Mouse (Mus musculus) kidney, postnatal 0 days (tissue): Measurements from ENCODE around the gene Glcci1. TPM values are rescaled to one million over a fixed set of nuclear protein-coding genes. Genes with fewer than 3 reads are reported as not detected.

ENCODE experiments used
- ATAC-seq: fragments of 200-750 bp; cut with Nextera tagmentation; replicated peaks from 2 replicates; pipeline ENCODE4 v1.8.0; 2017; ENCODE audit warnings: low read depth, moderate number of reproducible peaks, moderate TSS enrichment, moderate library complexity; ENCODE audit not compliant: low FRiP score
- DNase-seq: peaks from one replicate; pipeline ENCODE4 v3.0.0-alpha.2; 2016; ENCODE audit warnings: low spot score
- H3K27ac ChIP-seq: fragments of 300-500 bp; sonication (generic); 2 replicates; pipeline ENCODE4 v1.5.1; 2014; ENCODE audit warnings: mild to moderate bottlenecking
- H3K27me3 ChIP-seq: fragments of 300-500 bp; sonication (generic); 2 replicates; pipeline ENCODE4 v1.6.1; 2014; ENCODE audit warnings: low read length, mixed read lengths; ENCODE audit not compliant: insufficient read depth
- H3K36me3 ChIP-seq: fragments of 300-500 bp; sonication (generic); 2 replicates; pipeline ENCODE4 v1.6.1; 2014; ENCODE audit warnings: low read length, mixed read lengths; ENCODE audit not compliant: insufficient read depth
- H3K4me1 ChIP-seq: fragments of 300-500 bp; sonication (generic); replicated peaks from 2 replicates; pipeline ENCODE4 v1.6.1; 2014; ENCODE audit warnings: antibody characterized with exemption, low read length, mixed read lengths; ENCODE audit not compliant: insufficient read depth
- H3K4me2 ChIP-seq: fragments of 300-500 bp; sonication (generic); 2 replicates; pipeline ENCODE4 v1.6.1; 2014; ENCODE audit warnings: mild to moderate bottlenecking, low read length, moderate library complexity, mixed read lengths
- H3K4me3 ChIP-seq: fragments of 300-500 bp; sonication (generic); replicated peaks from 2 replicates; pipeline ENCODE4 v1.5.1; 2014; ENCODE audit warnings: low read depth, low read length
- H3K9ac ChIP-seq: fragments of 300-500 bp; sonication (generic); 2 replicates; pipeline ENCODE4 v1.6.1; 2014; ENCODE audit warnings: low read depth, low read length
- H3K9me3 ChIP-seq: fragments of 300-500 bp; sonication (generic); replicated peaks from 2 replicates; pipeline ENCODE4 v1.6.1; 2016; ENCODE audit warnings: low read length, inconsistent platforms, mixed read lengths
- CTCF ChIP-seq: IDR thresholded peaks from 2 replicates; pipeline ENCODE4 v1.5.1; 2016; ENCODE audit warnings: antibody characterized with exemption, low read depth, mild to moderate bottlenecking, moderate library complexity
- WGBS: fragments of 180-500 bp; shearing (Covaris S2); extraction: QIAGEN DNeasy Blood & Tissue Kit; methylation state at CpG from one replicate; pipeline ENCODE4 v1.1.7; 2014; 5-methylcytosine and 5-hydroxymethylcytosine counted together
- polyA plus RNA-seq: library from polyadenylated mRNA; unstranded; fragments of >200 nt; fragmentation: Nextera tagmentation; extraction: Ambion mirVana; gene quantifications from 2 replicates; pipeline ENCODE4 v1.2.1, GENCODE M21; 2015

Gene Glcci1
- polyA plus RNA-seq, 1 experiment from 2014 or later: 13.8 TPM

GRCm38 (mm10) chr6:8638899-8639298 is 129.5 kb downstream of the Glcci1 start:
- Histone ChIP-seq H3K4me2 (no peak overlapping the region), H3K9me3 (no peaks in the 10 kb centered on the region), H3K4me3 (no peak overlapping the region), H3K4me1 (0 out of 2 replicates have a peak, but pooled peaks cover 3% of the 10 kb centered on the region), H3K27me3 (no peaks in the 10 kb centered on the region), H3K9ac (no peak overlapping the region), H3K27ac (no peak overlapping the region), H3K36me3 (no peaks in the 10 kb centered on the region)
- ATAC-seq (no peak), DNase-seq (no peak)
- no peak for TF ChIP-seq CTCF
- 72% methylated on average over 4 of the region's 4 CpGs for WGBS

- H3K9me3 ChIP-seq: no peaks in the 10 kb centered on the region
- DNase-seq: no peak
Measured at GRCm38 (mm10) chr6:8639526-8639925, 130.1 kb downstream of the Glcci1 start.

DNA sequence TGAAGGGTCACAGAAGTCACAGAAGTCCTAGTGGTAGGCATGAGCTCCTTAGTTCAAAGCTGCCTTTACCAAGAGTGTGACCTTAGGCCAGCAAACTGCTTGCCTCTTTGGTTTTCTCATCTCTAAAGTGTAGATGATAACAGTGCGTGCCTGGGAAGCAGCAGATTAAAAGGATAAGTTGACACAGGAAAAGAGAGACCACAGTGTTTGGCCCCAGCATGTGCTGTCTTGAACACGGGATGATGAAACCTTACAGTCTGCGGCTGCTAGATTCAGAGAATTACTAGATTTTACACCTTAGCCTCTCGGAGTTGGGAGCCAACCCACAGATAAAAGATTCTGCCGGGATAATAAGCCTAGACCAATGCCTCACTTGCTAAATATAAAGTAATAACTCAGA is 131.5 kb downstream of the Glcci1 start:
- 91% methylated on average over 5 of the region's 5 CpGs for WGBS

More at GRCm38 (mm10) chr6:8639526-8639925, 130.1 kb downstream of the Glcci1 start:
- H3K4me3 ChIP-seq: no peak overlapping the region
- no peaks in the 10 kb centered on the region for H3K27me3 ChIP-seq
- no peak for TF ChIP-seq CTCF
- 90% methylated on average over 2 of the region's 2 CpGs for WGBS
- no peak overlapping the region for H3K27ac ChIP-seq
- no peak overlapping the region for H3K9ac ChIP-seq
- H3K36me3 ChIP-seq: no peaks in the 10 kb centered on the region
- no peaks in the 10 kb centered on the region for H3K4me1 ChIP-seq
- no peak for ATAC-seq
- no peak overlapping the region for H3K4me2 ChIP-seq

DNA sequence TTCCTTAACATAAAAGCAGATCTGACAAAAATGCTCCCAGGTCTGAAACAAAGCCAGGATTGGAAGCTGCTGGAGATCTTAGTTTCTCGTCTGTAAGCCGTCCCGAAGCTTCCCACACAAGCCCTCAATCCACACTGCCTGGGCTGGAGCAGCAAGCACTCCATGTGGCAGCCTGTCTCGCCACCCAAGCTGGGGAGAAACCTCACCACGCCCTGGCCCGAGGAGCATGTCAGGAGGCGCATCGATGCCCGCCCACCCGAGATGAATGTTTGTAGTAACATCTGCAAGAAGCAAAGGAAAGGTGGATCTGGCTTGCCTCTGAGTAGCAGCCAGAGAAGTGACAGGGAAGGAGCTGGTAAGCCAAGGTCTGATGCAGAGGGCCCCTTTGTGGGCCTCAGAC is 135.3 kb downstream of the Glcci1 start:
- Histone ChIP-seq H3K4me2 (no peak overlapping the region), H3K9me3 (no peaks in the 10 kb centered on the region), H3K4me1 (peaks cover 2% of the 10 kb centered on the region; the same call in 1 of the 2 replicates), H3K4me3 (no peak overlapping the region), H3K27ac (peak overlapping the region; percentile 39; the same call in 1 of the 2 replicates), H3K27me3 (no peaks in the 10 kb centered on the region), H3K36me3 (no peaks in the 10 kb centered on the region), H3K9ac (no peak overlapping the region)
- no peak for TF ChIP-seq CTCF
- no peak for ATAC-seq
- no peak for DNase-seq
- WGBS: 73% methylated on average over 10 of the region's 10 CpGs

More for the DNA sequence above, 131.5 kb downstream of the Glcci1 start:
- DNase-seq (no peak), ATAC-seq (no peak)
- no peak overlapping the region for H3K27ac ChIP-seq
- no peak overlapping the region for H3K4me2 ChIP-seq
- H3K9me3 ChIP-seq: no peaks in the 10 kb centered on the region
- H3K27me3 ChIP-seq: no peaks in the 10 kb centered on the region
- H3K9ac ChIP-seq: no peak overlapping the region
- peaks cover 2% of the 10 kb centered on the region; the same call in 1 of the 2 replicates for H3K4me1 ChIP-seq
- TF ChIP-seq CTCF: no peak
- no peaks in the 10 kb centered on the region for H3K36me3 ChIP-seq
- no peak overlapping the region for H3K4me3 ChIP-seq

DNA sequence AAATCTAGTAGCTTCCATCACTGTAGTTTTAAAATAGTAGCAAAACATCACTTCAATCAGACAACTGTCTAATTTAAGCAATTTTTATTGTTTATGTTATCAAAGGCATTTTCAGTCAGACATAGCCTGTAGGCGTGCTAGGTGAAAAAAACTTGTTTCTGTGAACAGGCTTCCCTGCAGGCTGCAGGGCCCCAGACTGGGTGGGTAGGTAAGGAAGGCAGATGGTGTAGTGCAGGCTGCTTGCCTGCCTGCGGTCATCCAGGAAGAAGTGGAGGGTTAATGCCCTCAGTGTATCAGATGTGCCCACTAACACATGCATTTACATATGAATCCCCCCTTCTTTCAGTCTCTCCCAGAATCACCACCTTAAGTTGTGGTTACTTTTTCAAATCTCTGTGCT is 136.3 kb downstream of the Glcci1 start:
- DNase-seq (no peak), ATAC-seq (no peak)
- TF ChIP-seq CTCF: no peak
- peaks cover 2% of the 10 kb centered on the region; the same call in 1 of the 2 replicates for H3K4me1 ChIP-seq
- H3K9me3 ChIP-seq: no peaks in the 10 kb centered on the region
- WGBS: 76% methylated on average over 2 of the region's 2 CpGs
- H3K4me3 ChIP-seq: no peak overlapping the region
- H3K27me3 ChIP-seq: no peaks in the 10 kb centered on the region
- no peaks in the 10 kb centered on the region for H3K36me3 ChIP-seq
- H3K27ac ChIP-seq: no peak overlapping the region
- no peak overlapping the region for H3K9ac ChIP-seq
- H3K4me2 ChIP-seq: no peak overlapping the region
